Mouse (Mus musculus) brain, embryonic 14.5 days (tissue): Measurements from ENCODE around the gene Luzp1.

ENCODE experiments used
- CTCF ChIP-seq: fragments of 200-500 bp; IDR thresholded peaks from 2 replicates; pipeline ENCODE4 v1.5.1; 2012; ENCODE audit warnings: inconsistent platforms, mild to moderate bottlenecking, moderate library complexity, borderline replicate concordance; ENCODE audit not compliant: insufficient read depth, insufficient read length; ENCODE audit errors: extremely low read depth
- POLR2A ChIP-seq: fragments of 200-500 bp; IDR thresholded peaks from 2 replicates; pipeline ENCODE4 v1.6.1; 2012; ENCODE audit warnings: mild to moderate bottlenecking, inconsistent platforms, borderline replicate concordance; ENCODE audit not compliant: poor library complexity, insufficient read depth, insufficient read length, severe bottlenecking; ENCODE audit errors: extremely low read depth

DNA sequence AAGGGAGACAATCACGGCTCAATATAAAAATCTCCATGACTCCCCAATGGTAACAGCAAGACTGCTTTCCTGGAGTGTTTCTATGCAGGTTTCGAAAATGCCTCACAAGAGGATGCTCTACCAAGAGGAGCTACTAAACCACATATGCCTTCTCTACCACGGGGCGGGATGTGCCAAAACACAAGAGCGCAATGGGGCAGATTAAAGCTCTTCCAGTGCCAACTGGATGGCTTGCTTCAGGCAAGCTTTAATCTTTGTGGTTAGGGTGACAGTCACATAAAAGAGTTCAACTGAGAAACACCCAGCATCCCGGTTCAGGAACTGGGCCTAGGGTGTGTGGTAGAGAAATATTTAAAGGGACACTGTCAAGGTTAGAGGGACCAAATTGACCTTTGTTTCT lies 93.2 kb downstream of the Luzp1 start:
- TF ChIP-seq CTCF = no peak
- TF ChIP-seq POLR2A = no peak
